Mouse (Mus musculus) cerebellum, adult 9-10 months (tissue): ENCODE results near the gene Dock1.

ENCODE experiments used
- DNase-seq: peaks from one replicate; pipeline ENCODE4 v3.0.0; 2022

Gene Dock1

DNA sequence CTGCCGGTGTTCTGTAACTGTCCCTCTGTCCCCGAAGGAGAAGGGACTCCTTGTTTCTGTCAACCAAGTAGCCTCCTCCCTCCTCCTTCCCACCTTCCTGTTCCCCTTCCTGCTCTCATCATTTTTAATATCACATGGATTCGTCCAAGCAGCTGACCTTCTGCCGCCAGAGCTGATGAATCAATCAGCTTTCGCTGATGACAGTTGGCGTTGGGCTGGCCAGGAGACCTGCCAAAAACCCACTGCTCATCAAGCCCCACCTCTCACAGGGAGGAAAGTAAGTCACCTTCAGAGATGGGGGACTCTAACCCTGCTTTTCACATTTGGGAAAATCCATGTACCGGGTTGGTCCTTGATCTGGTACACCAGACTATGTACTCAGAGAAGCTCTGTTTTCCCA lies 87.2 kb downstream of the Dock1 start:
- no peak for DNase-seq

- no peak for DNase-seq
Observed at GRCm38 (mm10) chr7:134761799-134762198, 91.3 kb downstream of the Dock1 start.

GRCm38 (mm10) chr7:134765130-134765529 lies 94.7 kb downstream of the Dock1 start:
- no peak for DNase-seq

DNA sequence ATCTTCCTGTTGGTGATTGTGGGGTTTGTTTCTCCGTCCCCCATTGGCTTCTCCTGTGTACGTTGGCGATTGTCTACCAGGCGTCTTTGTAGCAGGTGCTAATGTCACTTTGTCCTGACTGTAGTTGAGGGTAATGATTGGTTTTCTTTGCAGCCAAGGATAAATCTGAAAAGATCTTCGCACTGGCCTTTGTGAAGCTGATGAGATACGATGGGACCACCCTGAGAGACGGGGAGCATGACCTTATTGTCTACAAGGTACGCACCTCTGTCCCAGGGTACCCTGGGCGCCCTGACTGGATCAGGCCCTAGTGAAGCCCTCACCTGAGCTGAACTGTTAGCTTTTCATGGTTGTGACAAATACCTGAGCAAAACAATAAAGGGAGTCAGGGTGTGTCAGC lies 100.9 kb downstream of the Dock1 start:
- DNase-seq, result no peak

GRCm38 (mm10) chr7:134772363-134772762 lies 101.9 kb downstream of the Dock1 start:
- no peak for DNase-seq

GRCm38 (mm10) chr7:134772867-134773590 lies 102.6 kb downstream of the Dock1 start:
- DNase-seq, result no peak

DNA sequence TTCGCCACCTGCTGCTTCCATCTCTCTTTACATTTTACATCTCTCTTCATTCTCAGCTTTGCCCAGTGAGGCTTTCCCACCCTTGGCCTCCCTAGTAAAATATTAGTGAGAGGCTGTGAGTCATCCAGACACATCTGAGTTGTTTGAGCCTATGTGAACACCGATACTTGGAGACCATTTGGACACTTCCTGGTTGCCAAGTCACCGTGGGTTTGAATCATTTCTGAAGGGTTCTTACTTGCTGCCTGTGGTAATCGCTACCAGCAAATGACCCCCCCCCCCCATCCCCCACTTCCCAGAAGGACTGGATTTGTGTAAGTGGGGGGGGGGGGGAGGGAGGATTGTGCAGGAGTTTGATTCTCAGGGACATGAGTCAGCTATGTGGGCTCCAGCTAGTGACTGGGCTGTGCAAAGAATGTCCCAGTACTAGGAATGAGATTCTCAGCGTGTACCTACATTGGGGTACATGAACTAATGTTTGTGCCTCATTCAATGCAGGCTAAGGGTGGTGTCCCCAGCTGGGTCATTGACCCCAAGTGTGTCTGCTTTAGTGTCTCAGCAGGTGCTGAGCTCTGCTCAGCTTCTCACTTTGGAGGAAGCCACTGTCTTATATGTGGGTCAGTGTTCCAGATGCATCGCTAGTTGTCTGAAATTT lies 103.4 kb downstream of the Dock1 start:
- DNase-seq, result no peak

GRCm38 (mm10) chr7:134774468-134775162 lies 104.2 kb downstream of the Dock1 start:
- no peak for DNase-seq

GRCm38 (mm10) chr7:134775671-134776070 lies 105.2 kb downstream of the Dock1 start:
- no peak for DNase-seq

DNA sequence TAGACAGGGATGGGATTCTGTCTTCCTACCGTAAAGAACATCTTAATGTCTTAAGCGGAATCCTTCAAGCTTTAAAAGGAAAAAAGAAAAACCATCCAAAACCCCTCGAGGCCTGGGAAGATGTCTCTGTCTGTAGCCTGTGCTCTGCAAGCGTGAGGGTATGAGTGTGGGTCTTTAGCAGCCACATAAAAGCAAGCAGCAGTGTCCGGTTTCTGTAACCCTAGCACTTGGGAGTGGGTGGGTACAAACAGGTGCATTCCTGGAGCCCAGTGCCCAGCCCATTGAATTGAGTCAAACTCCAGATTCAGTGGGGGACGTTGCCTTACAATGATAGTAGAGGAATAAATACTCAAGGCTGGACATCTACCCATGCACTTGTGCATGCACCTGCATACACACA lies 105.9 kb downstream of the Dock1 start:
- no peak for DNase-seq

- DNase-seq, result no peak
Observed at GRCm38 (mm10) chr7:134779761-134780160, 109.3 kb downstream of the Dock1 start.

DNA sequence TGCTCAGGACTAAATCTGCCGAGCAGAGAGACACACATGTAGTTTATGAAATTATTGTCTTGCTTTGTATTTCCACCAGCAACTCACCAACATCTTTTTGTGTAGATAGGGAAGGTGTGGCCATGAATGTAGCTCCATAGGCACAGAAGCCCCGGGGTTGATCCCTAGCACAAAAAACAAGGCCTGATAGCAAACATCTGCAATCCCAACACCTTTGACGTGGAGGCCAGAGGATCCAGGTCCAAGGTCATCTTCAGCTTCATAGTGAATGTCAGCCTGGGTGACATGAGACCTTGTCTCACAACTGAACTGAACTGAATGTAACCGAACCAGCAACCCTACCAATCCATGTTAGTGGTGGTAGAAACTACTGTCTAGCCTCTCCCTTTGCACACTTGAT lies 116.7 kb downstream of the Dock1 start:
- no peak for DNase-seq

- DNase-seq, result no peak
Observed at GRCm38 (mm10) chr7:134794889-134795288, 124.4 kb downstream of the Dock1 start.

- no peak for DNase-seq
Observed at GRCm38 (mm10) chr7:134800079-134800478, 129.6 kb downstream of the Dock1 start.

DNA sequence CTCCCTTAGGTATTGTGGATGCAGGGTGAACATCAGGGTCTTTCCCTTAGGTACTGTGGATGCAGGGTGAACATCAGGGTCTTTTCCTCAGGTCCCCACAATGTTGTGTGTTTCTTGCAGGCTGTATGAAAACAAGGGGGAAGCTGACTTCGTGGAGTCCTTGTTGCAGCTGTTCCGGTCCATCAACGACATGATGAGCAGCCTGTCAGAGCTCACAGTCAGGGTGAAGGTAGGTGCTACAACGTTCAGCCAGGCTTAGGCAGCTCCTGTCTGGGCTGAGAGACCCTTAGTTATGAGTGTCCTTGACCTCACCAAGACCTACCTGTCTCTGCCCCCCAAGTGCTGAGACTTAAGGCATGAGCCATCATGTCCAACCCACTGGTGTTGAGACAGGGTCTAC lies 134.0 kb downstream of the Dock1 start:
- DNase-seq, result no peak

- no peak for DNase-seq
Observed at GRCm38 (mm10) chr7:134806799-134807198, 136.3 kb downstream of the Dock1 start.

- no peak for DNase-seq
Observed at GRCm38 (mm10) chr7:134808406-134808805, 138.0 kb downstream of the Dock1 start.

DNA sequence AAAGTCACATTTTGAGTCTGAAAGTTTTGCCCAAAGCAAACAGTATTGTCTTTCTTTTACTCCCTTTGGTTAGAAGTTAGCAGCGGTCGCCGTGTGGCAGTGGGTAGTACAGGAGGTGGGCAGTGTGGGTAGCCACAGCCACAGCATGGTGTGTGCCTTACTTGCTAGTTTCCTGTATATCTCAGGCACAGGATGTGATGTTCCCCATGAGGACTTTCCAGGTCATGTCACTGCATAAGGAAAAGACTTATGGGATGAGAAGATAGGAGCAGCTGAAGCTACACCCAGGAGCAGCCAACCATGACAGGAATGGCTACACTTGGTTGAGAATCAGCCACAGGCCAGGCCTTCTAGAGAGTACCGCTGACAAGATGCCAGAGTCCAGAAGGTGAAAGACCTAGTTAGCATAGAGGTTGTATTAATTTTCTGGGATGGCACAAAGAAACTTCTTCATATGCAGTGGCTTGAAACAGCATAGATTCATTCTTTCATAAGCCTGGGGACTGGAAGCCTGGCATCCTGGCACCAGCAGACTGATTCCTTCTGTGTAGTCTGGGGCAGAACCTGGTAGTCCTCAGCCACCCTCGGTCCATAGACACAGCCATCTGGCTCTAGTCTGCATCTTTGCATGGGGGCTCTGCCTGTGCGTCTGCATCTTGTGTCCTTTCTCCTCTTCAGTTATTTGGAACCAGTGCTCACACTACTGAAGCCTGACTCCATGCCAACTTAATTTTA lies 139.0 kb downstream of the Dock1 start:
- peak; percentile 15 for DNase-seq

DNA sequence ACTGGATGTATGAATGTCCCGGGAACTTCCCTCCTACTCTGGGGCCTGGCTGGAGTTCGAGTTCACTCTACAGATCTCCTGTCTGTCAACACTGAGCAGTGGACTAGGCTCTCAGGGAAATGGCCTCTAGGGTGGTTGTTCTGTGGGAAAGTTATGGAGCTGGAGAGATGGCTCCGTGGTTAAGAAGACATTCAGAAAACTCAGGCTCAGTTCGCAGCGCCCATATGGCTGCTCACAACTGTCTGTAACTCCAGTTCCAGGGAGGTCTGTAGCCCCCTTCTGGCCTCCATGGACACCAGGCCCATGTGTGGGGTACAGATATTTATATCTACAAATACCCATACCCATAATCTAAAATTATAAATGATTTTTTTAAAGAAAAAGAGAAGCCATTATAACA lies 148.0 kb downstream of the Dock1 start:
- DNase-seq, result no peak

DNA sequence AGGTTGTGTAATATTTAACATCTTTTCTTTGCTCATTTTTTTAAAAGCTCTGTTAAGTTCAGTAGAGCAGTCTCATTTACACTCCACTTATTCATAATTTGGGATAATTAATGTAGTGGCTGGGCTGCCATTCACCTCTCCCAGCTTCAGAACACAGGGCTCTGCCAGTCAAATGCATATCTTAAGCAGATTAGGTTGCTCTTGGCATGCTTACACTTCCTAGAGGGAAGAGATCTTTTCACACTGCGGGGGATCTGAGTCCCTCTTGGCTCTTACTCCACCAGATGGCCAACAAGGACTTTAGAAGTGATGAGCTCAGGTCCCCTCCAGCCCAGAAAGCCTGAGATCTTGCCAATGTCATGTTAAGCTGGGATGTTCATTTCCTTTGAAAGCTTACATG lies 150.8 kb downstream of the Dock1 start:
- no peak for DNase-seq

DNA sequence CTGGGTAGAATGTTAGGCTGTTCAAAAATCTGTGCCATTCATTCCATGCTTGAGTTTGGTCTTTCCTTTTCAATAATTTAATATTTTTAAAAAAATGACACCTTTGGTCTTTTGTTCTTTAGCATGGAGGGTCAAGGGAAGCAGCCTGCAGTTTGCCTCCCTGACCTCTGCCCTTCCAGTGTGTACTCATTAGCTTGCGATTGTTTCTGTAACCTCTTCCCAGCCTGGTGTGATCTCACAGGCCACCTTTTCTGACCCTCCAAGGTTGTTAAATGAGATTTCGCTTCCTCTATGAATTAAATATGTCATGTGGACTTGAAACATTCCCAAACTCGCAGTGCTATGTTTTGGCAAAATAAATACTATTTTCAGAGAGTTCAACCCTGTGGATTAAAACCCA lies 151.6 kb downstream of the Dock1 start:
- DNase-seq, result no peak

- no peak for DNase-seq
Observed at GRCm38 (mm10) chr7:134823891-134824290, 153.4 kb downstream of the Dock1 start.

DNA sequence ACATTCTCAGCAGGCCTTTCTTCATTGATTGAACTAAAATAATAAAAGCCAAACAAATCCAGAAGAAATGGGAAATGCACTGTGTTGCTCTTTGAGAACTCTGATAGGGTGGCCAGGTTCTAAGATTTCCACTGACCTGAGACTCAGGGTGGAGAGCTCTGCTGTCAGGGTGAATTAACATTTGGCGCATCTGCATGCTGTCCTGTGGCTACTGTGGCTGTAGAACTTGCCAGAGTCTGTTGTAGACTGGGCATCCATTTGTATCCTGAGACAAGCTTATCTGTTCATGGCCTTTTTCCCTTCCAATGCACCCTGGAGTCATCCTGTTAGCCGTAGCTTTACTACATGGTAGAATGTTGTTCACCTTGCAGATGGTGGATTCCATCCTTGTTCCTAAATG lies 169.6 kb downstream of the Dock1 start:
- no peak for DNase-seq
